Comparison of ENCODE assay signal across 13 mouse cellular contexts in genomic region chr2:70995900-70996299, GRCm38 (mm10).
"Had no signal": no experiment of that assay in that cellular context is flagged by ENCODE, and none has a peak within 500 bp of the region (broad histone marks: within the 10 kb centered on the region; RNA-seq: fewer than 3 reads in every experiment).

No protein-coding gene starts in this region.

- H3K27me3 ChIP-seq: megakaryocyte, embryonic 14.5 days; midbrain, embryonic 12.5 days had no signal

- H3K4me1 ChIP-seq: midbrain, embryonic 12.5 days had no signal

- H3K4me3 ChIP-seq: left cerebral cortex, adult 2 months; limb, embryonic 10.5 days; midbrain, embryonic 12.5 days had no signal

- H3K9ac ChIP-seq: midbrain, embryonic 12.5 days had no signal

- DNase-seq: kidney, adult 11 months; kidney, postnatal 10 days; lung, adult 2 months; lung, postnatal 4 days; right cerebral cortex, adult 18-20 months; right cerebral cortex, postnatal 25 days; thymus, postnatal 4 days had no signal

- ATAC-seq: lung, postnatal 0 days; midbrain, embryonic 16.5 days had no signal

- H3K36me3 ChIP-seq: limb, embryonic 10.5 days; midbrain, embryonic 12.5 days had no signal

- H3K4me2 ChIP-seq: midbrain, embryonic 12.5 days had no signal

- H3K9me3 ChIP-seq: limb, embryonic 10.5 days; megakaryocyte, embryonic 14.5 days had no signal

- H3K27ac ChIP-seq: left cerebral cortex, adult 2 months; limb, embryonic 10.5 days; midbrain, embryonic 12.5 days had no signal
